ENCODE assay signal across 19 mouse cellular contexts in genomic region chr1:153886024-153886633, GRCm38 (mm10). TPM values are rescaled to one million over a fixed set of nuclear protein-coding genes. Genes with fewer than 3 reads are reported as not detected.
A peak's percentile ranks its signal among the peaks of the same experiment; 100 is the strongest.
DNase-seq lines count a peak whose midpoint lies in the region; ATAC-seq lines count a peak whose summit lies in the region.
"Had no signal": no experiment of that assay in that cellular context is flagged by ENCODE, and none has a peak within 500 bp of the region (broad histone marks: within the 10 kb centered on the region; RNA-seq: fewer than 3 reads in every experiment).

No protein-coding gene starts in this region.

- peaks cover 8% of the 10 kb centered on the region for H3K4me1 ChIP-seq in hindbrain, embryonic 13.5 days (replicated peaks)
- H3K4me1 ChIP-seq in hindbrain, embryonic 11.5 days (replicated peaks; ENCODE audit: control insufficient read depth, insufficient read depth, low read length), result no peaks in the 10 kb centered on the region
- no peaks in the 10 kb centered on the region for H3K4me1 ChIP-seq in neural tube, embryonic 13.5 days (replicated peaks)
- H3K4me1 ChIP-seq in neural tube, embryonic 15.5 days, result 0 out of 2 replicates have a peak, but pooled peaks cover 3% of the 10 kb centered on the region
- H3K4me1 ChIP-seq in limb, embryonic 13.5 days, result peaks cover 6% of the 10 kb centered on the region; the same call in 1 of the 2 replicates

- no peak overlapping the region; the same call in 1 of the 2 replicates for H3K4me2 ChIP-seq in hindbrain, embryonic 13.5 days
- no peak overlapping the region for H3K4me2 ChIP-seq in hindbrain, embryonic 11.5 days (replicated peaks; ENCODE audit: low read depth, low read length)
- H3K4me2 ChIP-seq in neural tube, embryonic 13.5 days, result no peak overlapping the region
- no peak overlapping the region for H3K4me2 ChIP-seq in neural tube, embryonic 15.5 days
- peak overlapping the region; percentile 27 for H3K4me2 ChIP-seq in limb, embryonic 13.5 days (replicated peaks)

- 50% methylated on average over 17 of the region's 17 CpGs for WGBS in hindbrain, embryonic 13.5 days
- WGBS in hindbrain, embryonic 11.5 days, result 43% methylated on average over 17 of the region's 17 CpGs
- WGBS in neural tube, embryonic 13.5 days, result 43% methylated on average over 17 of the region's 17 CpGs
- 45% methylated on average over 17 of the region's 17 CpGs for WGBS in neural tube, embryonic 15.5 days
- WGBS in limb, embryonic 13.5 days, result 14% methylated on average over 17 of the region's 17 CpGs

- no peaks in the 10 kb centered on the region for H3K36me3 ChIP-seq in hindbrain, embryonic 13.5 days
- no peaks in the 10 kb centered on the region for H3K36me3 ChIP-seq in hindbrain, embryonic 11.5 days (ENCODE audit: control insufficient read depth, insufficient read depth, low read length)
- H3K36me3 ChIP-seq in neural tube, embryonic 13.5 days, result no peaks in the 10 kb centered on the region
- no peaks in the 10 kb centered on the region for H3K36me3 ChIP-seq in neural tube, embryonic 15.5 days
- H3K36me3 ChIP-seq in limb, embryonic 13.5 days, result no peaks in the 10 kb centered on the region

- 0 out of 2 replicates have a peak, but pooled peaks cover 3% of the 10 kb centered on the region for H3K27me3 ChIP-seq in hindbrain, embryonic 13.5 days
- no peaks in the 10 kb centered on the region for H3K27me3 ChIP-seq in hindbrain, embryonic 11.5 days (ENCODE audit: control insufficient read depth, insufficient read depth, low read length)
- no peaks in the 10 kb centered on the region for H3K27me3 ChIP-seq in neural tube, embryonic 13.5 days
- H3K27me3 ChIP-seq in neural tube, embryonic 15.5 days (replicated peaks), result no peaks in the 10 kb centered on the region
- no peaks in the 10 kb centered on the region for H3K27me3 ChIP-seq in limb, embryonic 13.5 days

- DNase-seq in hindbrain, embryonic 11.5 days (ENCODE audit: low spot score), result no peak
- DNase-seq in right cerebral cortex, postnatal 25 days, result no peak
- no peak for DNase-seq in adrenal gland, adult 2 months
- DNase-seq: cerebellum, adult 11 months had no signal

- 0 out of 2 replicates have a peak overlapping the region, but pooled peaks have one; percentile 18 for H3K27ac ChIP-seq in hindbrain, embryonic 13.5 days
- no peak overlapping the region for H3K27ac ChIP-seq in hindbrain, embryonic 11.5 days (ENCODE audit: low read depth, low read length)
- H3K27ac ChIP-seq in neural tube, embryonic 13.5 days (replicated peaks), result no peak overlapping the region; the same call in 1 of the 2 replicates
- H3K27ac ChIP-seq in neural tube, embryonic 15.5 days (replicated peaks), result no peak overlapping the region
- H3K27ac ChIP-seq in limb, embryonic 13.5 days, result no peak overlapping the region

- H3K9ac ChIP-seq in hindbrain, embryonic 13.5 days, result no peak overlapping the region
- no peak overlapping the region for H3K9ac ChIP-seq in hindbrain, embryonic 11.5 days (ENCODE audit: low read depth, low read length)
- no peak overlapping the region for H3K9ac ChIP-seq in neural tube, embryonic 13.5 days
- H3K9ac ChIP-seq in neural tube, embryonic 15.5 days (replicated peaks), result no peak overlapping the region
- H3K9ac ChIP-seq in limb, embryonic 13.5 days, result no peak overlapping the region

- H3K4me3 ChIP-seq in hindbrain, embryonic 13.5 days, result no peak overlapping the region
- H3K4me3 ChIP-seq in hindbrain, embryonic 11.5 days (ENCODE audit: low read depth, low read length), result no peak overlapping the region
- no peak overlapping the region for H3K4me3 ChIP-seq in neural tube, embryonic 13.5 days
- H3K4me3 ChIP-seq in neural tube, embryonic 15.5 days (replicated peaks), result no peak overlapping the region
- no peak overlapping the region for H3K4me3 ChIP-seq in limb, embryonic 13.5 days
- H3K4me3 ChIP-seq: erythroblast, embryonic 14.5 days; megakaryocyte, embryonic 14.5 days had no signal

- no peaks in the 10 kb centered on the region for H3K9me3 ChIP-seq in hindbrain, embryonic 13.5 days
- H3K9me3 ChIP-seq in hindbrain, embryonic 11.5 days (ENCODE audit: control insufficient read depth, low read length), result no peaks in the 10 kb centered on the region
- H3K9me3 ChIP-seq in neural tube, embryonic 13.5 days, result no peaks in the 10 kb centered on the region
- H3K9me3 ChIP-seq in neural tube, embryonic 15.5 days (replicated peaks), result no peaks in the 10 kb centered on the region
- H3K9me3 ChIP-seq in limb, embryonic 13.5 days, result no peaks in the 10 kb centered on the region
- H3K9me3 ChIP-seq: megakaryocyte, embryonic 14.5 days had no signal

- ATAC-seq in hindbrain, embryonic 13.5 days (ENCODE audit: low FRiP score), result peak; percentile 46; the same call in 1 of the 2 replicates
- ATAC-seq in hindbrain, embryonic 11.5 days (ENCODE audit: low FRiP score), result no peak
- peak; percentile 47; the same call in 1 of the 2 replicates for ATAC-seq in neural tube, embryonic 13.5 days (ENCODE audit: low read depth)
- ATAC-seq in neural tube, embryonic 15.5 days (ENCODE audit: low FRiP score), result no peak
- ATAC-seq in limb, embryonic 13.5 days (ENCODE audit: low FRiP score, low read depth), result no peak
- ATAC-seq: activated CD4-positive, CD25-positive, alpha-beta regulatory T cell, adult 4 months had no signal

RNA-seq across cellular contexts. Expression of gene Teddm1a, which starts 5.4 kb away (rescaled TPM):
- not detected in 2 replicates for polyA plus RNA-seq in hindbrain, embryonic 13.5 days (2015; fragmentation: Nextera tagmentation; extraction: Ambion mirVana)
- polyA plus RNA-seq in hindbrain, embryonic 11.5 days (2014; fragmentation: Nextera tagmentation; extraction: Ambion mirVana), result 0.15 TPM in 1 of 2 replicates, not detected in the other
- polyA plus RNA-seq in neural tube, embryonic 13.5 days (2015; fragmentation: Nextera tagmentation; extraction: Ambion mirVana), result not detected in 2 replicates
- not detected in 2 replicates for polyA plus RNA-seq in neural tube, embryonic 15.5 days (2015; fragmentation: Nextera tagmentation; extraction: Ambion mirVana)
- 0.14 TPM in 1 of 2 replicates, not detected in the other for polyA plus RNA-seq in limb, embryonic 13.5 days (2015; fragmentation: Nextera tagmentation; extraction: Ambion mirVana)
- total RNA-seq in adrenal gland, adult 2 months (2021), result not detected
- polyA plus RNA-seq in adrenal gland, adult 2 months (2012; rRNA removed), result not detected in 2 replicates
- total RNA-seq: common myeloid progenitor, adult 5-6 weeks; layer of hippocampus, adult 18-20 months; left cerebral cortex, adult 18-20 months; liver, adult 2 months had no signal
- polyA plus RNA-seq: erythroblast, embryonic 14.5 days; heart, embryonic 16.5 days; intestine, embryonic 14.5 days; liver, adult 2 months; lung, embryonic 16.5 days; neural tube, embryonic 11.5 days had no signal

RNA-seq across cellular contexts. Expression of gene Teddm1b, which starts 12.0 kb away (rescaled TPM):
- polyA plus RNA-seq in hindbrain, embryonic 13.5 days (2015; fragmentation: Nextera tagmentation; extraction: Ambion mirVana), result 0.63 and 0.87 TPM in 2 replicates
- 0.31 and 0.33 TPM in 2 replicates for polyA plus RNA-seq in hindbrain, embryonic 11.5 days (2014; fragmentation: Nextera tagmentation; extraction: Ambion mirVana)
- 0.29 and 0.39 TPM in 2 replicates for polyA plus RNA-seq in neural tube, embryonic 13.5 days (2015; fragmentation: Nextera tagmentation; extraction: Ambion mirVana)
- 0.33 and 0.44 TPM in 2 replicates for polyA plus RNA-seq in neural tube, embryonic 15.5 days (2015; fragmentation: Nextera tagmentation; extraction: Ambion mirVana)
- 0.11 and 0.24 TPM in 2 replicates for polyA plus RNA-seq in limb, embryonic 13.5 days (2015; fragmentation: Nextera tagmentation; extraction: Ambion mirVana)
- total RNA-seq in adrenal gland, adult 2 months (2021), result not detected
- not detected in 2 replicates for polyA plus RNA-seq in adrenal gland, adult 2 months (2012; rRNA removed)
- total RNA-seq: common myeloid progenitor, adult 5-6 weeks; layer of hippocampus, adult 18-20 months; left cerebral cortex, adult 18-20 months had no signal
- polyA plus RNA-seq: erythroblast, embryonic 14.5 days had no signal

RNA-seq across cellular contexts. Expression of gene Glul, which starts 13.6 kb away (rescaled TPM):
- polyA plus RNA-seq in hindbrain, embryonic 13.5 days (2015; fragmentation: Nextera tagmentation; extraction: Ambion mirVana), result 150 and 164 TPM in 2 replicates
- 130 and 143 TPM in 2 replicates for polyA plus RNA-seq in hindbrain, embryonic 11.5 days (2014; fragmentation: Nextera tagmentation; extraction: Ambion mirVana)
- 150 and 177 TPM in 2 replicates for polyA plus RNA-seq in neural tube, embryonic 13.5 days (2015; fragmentation: Nextera tagmentation; extraction: Ambion mirVana)
- 215 and 233 TPM in 2 replicates for polyA plus RNA-seq in neural tube, embryonic 15.5 days (2015; fragmentation: Nextera tagmentation; extraction: Ambion mirVana)
- polyA plus RNA-seq in limb, embryonic 13.5 days (2015; fragmentation: Nextera tagmentation; extraction: Ambion mirVana), result 106 and 107 TPM in 2 replicates
- total RNA-seq in adrenal gland, adult 2 months (2021), result 1,000 to 10,000 TPM; 1,004 to 1,607 TPM
- 279 and 350 TPM in 2 replicates for polyA plus RNA-seq in adrenal gland, adult 2 months (2012; rRNA removed)

RNA-seq across cellular contexts. Expression of gene Teddm2, which starts 13.9 kb away (rescaled TPM):
- 0.96 and 1.3 TPM in 2 replicates for polyA plus RNA-seq in hindbrain, embryonic 13.5 days (2015; fragmentation: Nextera tagmentation; extraction: Ambion mirVana)
- 0.49 and 0.51 TPM in 2 replicates for polyA plus RNA-seq in hindbrain, embryonic 11.5 days (2014; fragmentation: Nextera tagmentation; extraction: Ambion mirVana)
- polyA plus RNA-seq in neural tube, embryonic 13.5 days (2015; fragmentation: Nextera tagmentation; extraction: Ambion mirVana), result 1.1 and 1.4 TPM in 2 replicates
- polyA plus RNA-seq in neural tube, embryonic 15.5 days (2015; fragmentation: Nextera tagmentation; extraction: Ambion mirVana), result 1.5 and 1.6 TPM in 2 replicates
- polyA plus RNA-seq in limb, embryonic 13.5 days (2015; fragmentation: Nextera tagmentation; extraction: Ambion mirVana), result 0.46 and 0.55 TPM in 2 replicates
- under 1 TPM; 0.29 to 0.52 TPM for total RNA-seq in adrenal gland, adult 2 months (2021)
- 0.19 and 0.24 TPM in 2 replicates for polyA plus RNA-seq in adrenal gland, adult 2 months (2012; rRNA removed)

RNA-seq across cellular contexts. Expression of gene Rgsl1, which starts 42.2 kb away (rescaled TPM):
- 0.08 and 0.26 TPM in 2 replicates for polyA plus RNA-seq in hindbrain, embryonic 13.5 days (2015; fragmentation: Nextera tagmentation; extraction: Ambion mirVana)
- polyA plus RNA-seq in hindbrain, embryonic 11.5 days (2014; fragmentation: Nextera tagmentation; extraction: Ambion mirVana), result 0.08 TPM in 1 of 2 replicates, not detected in the other
- polyA plus RNA-seq in neural tube, embryonic 13.5 days (2015; fragmentation: Nextera tagmentation; extraction: Ambion mirVana), result 0.08 and 0.29 TPM in 2 replicates
- 0.14 and 0.18 TPM in 2 replicates for polyA plus RNA-seq in neural tube, embryonic 15.5 days (2015; fragmentation: Nextera tagmentation; extraction: Ambion mirVana)
- 0.09 TPM in 1 of 2 replicates, not detected in the other for polyA plus RNA-seq in limb, embryonic 13.5 days (2015; fragmentation: Nextera tagmentation; extraction: Ambion mirVana)
- total RNA-seq in adrenal gland, adult 2 months (2021), result under 1 TPM in 1 of 2 experiments, not detected in 1; 0.28 TPM
- polyA plus RNA-seq in adrenal gland, adult 2 months (2012; rRNA removed), result 0.03 TPM in 1 of 2 replicates, not detected in the other
- total RNA-seq: common myeloid progenitor, adult 5-6 weeks had no signal
- polyA plus RNA-seq: activated CD4-positive, CD25-positive, alpha-beta regulatory T cell, adult 4 months; erythroblast, embryonic 14.5 days; heart, embryonic 16.5 days; liver, adult 2 months; lung, embryonic 16.5 days; neural tube, embryonic 11.5 days had no signal

Comparison
In these comparisons a context has a peak if more than half of its experiments do, and no peak if none do; other contexts are left out.
1. ATAC-seq: peak in hindbrain, embryonic 13.5 days (single experiment) and neural tube, embryonic 13.5 days (single experiment); none in hindbrain, embryonic 11.5 days (single experiment), neural tube, embryonic 15.5 days (single experiment) and limb, embryonic 13.5 days (single experiment).